Mouse (Mus musculus) olfactory bulb, adult 2 months (tissue): ENCODE results near the gene Grcc10.

Source experiments
- CTCF ChIP-seq: fragments of 200-500 bp; IDR thresholded peaks from 2 replicates; pipeline ENCODE4 v1.5.1; 2012; ENCODE audit warnings: low read depth, mild to moderate bottlenecking, low read length, moderate library complexity; ENCODE audit not compliant: insufficient read depth
- POLR2A ChIP-seq: fragments of 200-500 bp; IDR thresholded peaks from 2 replicates; pipeline ENCODE4 v1.6.1; 2012; ENCODE audit warnings: mild to moderate bottlenecking, low read depth, low read length, moderate library complexity; ENCODE audit not compliant: insufficient read depth

DNA sequence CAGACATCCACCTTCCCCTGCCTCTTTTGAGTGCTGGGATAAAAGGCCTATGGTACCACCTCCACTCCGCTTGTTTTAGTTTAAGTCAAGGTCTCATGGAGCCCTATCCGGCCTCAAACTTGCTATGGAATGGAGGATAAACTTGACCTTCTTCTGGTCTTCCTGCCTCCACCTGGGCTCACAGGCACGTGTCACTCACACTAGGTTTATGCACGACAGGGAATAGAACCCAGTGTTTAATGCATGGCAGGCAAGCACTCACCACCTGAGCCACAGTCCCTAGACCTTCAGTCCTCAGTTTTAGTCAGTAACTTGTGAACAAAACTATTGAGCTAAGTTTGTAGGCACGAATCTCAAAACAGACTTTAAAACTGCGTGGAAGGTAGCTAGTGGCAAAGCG, 10.1 kb downstream of the Grcc10 start:
- TF ChIP-seq CTCF = no peak
- TF ChIP-seq POLR2A = no peak
